Comparison of ENCODE assay signal across 15 mouse cellular contexts in the genomic region with DNA sequence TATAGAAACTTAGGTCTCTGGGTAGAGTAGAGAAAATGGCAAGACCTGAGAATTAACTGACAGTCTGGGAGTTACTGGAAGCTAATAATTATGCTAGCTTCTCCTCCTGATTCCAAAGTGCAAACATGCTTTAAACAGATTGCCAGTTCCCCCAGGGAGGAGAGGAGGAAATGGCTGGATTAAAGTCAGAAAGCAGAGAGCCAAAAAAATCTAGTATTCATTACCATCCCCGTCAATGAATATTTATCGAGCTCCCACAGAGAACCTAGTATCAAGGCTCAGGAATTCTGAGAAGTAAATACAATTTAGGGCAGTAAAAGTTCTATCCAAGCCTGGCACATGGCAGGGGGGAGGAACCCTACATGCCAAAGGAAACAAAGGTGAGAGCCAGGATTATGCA. TPM values are rescaled to one million over a fixed set of nuclear protein-coding genes. Genes with fewer than 3 reads are reported as not detected.
DNase-seq lines count a peak whose midpoint lies in the region; ATAC-seq lines count a peak whose summit lies in the region.
"Had no signal": no experiment of that assay in that cellular context is flagged by ENCODE, and none has a peak within 500 bp of the region (broad histone marks: within the 10 kb centered on the region; RNA-seq: fewer than 3 reads in every experiment).

No protein-coding gene starts in this region.

- ATAC-seq in kidney, embryonic 15.5 days (replicated peaks; ENCODE audit: low FRiP score) = no peak

- H3K36me3 ChIP-seq in kidney, embryonic 15.5 days = no peaks in the 10 kb centered on the region
- H3K36me3 ChIP-seq: liver, embryonic 13.5 days; midbrain, embryonic 12.5 days; neural tube, embryonic 13.5 days had no signal

- no peak overlapping the region for H3K4me2 ChIP-seq in kidney, embryonic 15.5 days
- H3K4me2 ChIP-seq: liver, embryonic 13.5 days; midbrain, embryonic 12.5 days; neural tube, embryonic 13.5 days had no signal

- 29% methylated on average over 2 of the region's 2 CpGs for WGBS in kidney, embryonic 15.5 days

- H3K9ac ChIP-seq in kidney, embryonic 15.5 days = no peak overlapping the region
- H3K9ac ChIP-seq: liver, embryonic 13.5 days; midbrain, embryonic 12.5 days; neural tube, embryonic 13.5 days had no signal

- no peaks in the 10 kb centered on the region for H3K9me3 ChIP-seq in kidney, embryonic 15.5 days (replicated peaks)
- H3K9me3 ChIP-seq: liver, embryonic 13.5 days; midbrain, embryonic 12.5 days; neural tube, embryonic 13.5 days had no signal

- no peak overlapping the region for H3K4me3 ChIP-seq in kidney, embryonic 15.5 days (replicated peaks)
- H3K4me3 ChIP-seq: liver, embryonic 13.5 days; midbrain, embryonic 12.5 days; neural tube, embryonic 13.5 days had no signal

- no peak overlapping the region for H3K27ac ChIP-seq in kidney, embryonic 15.5 days
- H3K27ac ChIP-seq: liver, embryonic 13.5 days; midbrain, embryonic 12.5 days; neural tube, embryonic 13.5 days had no signal

- no peaks in the 10 kb centered on the region for H3K4me1 ChIP-seq in kidney, embryonic 15.5 days
- H3K4me1 ChIP-seq: liver, embryonic 13.5 days; midbrain, embryonic 12.5 days had no signal

- peak; percentile 69 to 74 for DNase-seq in cerebellum, postnatal 10 days
- DNase-seq in cerebellum, adult 8-10 months = no peak
- peak; percentile 10 for DNase-seq in kidney, adult 18-20 months
- peak; percentile 0 for DNase-seq in ZHBTc4 (ENCODE audit: low read depth, low spot score)
- DNase-seq in kidney, postnatal 36 days = peak; percentile 22 to 40
- DNase-seq in ovary, adult 18-20 months (ENCODE audit: low spot score) = no peak
- DNase-seq in adipocyte (ENCODE audit: low spot score) = no peak
- DNase-seq: adrenal gland, postnatal 36 days; cerebellum, adult 11-12 months; liver, embryonic 13.5 days; lung, postnatal 14 days; thymus, adult 18-20 months had no signal

- H3K27me3 ChIP-seq in kidney, embryonic 15.5 days = no peaks in the 10 kb centered on the region
- H3K27me3 ChIP-seq: liver, embryonic 13.5 days; midbrain, embryonic 12.5 days; neural tube, embryonic 13.5 days had no signal

RNA-seq across cellular contexts. Expression of a gene that starts 29.4 kb away (rescaled TPM):
- 0.22 and 0.23 TPM in 2 replicates for polyA plus RNA-seq in kidney, embryonic 15.5 days (2015; fragmentation: Nextera tagmentation; extraction: Ambion mirVana)

Comparison
In these comparisons a context has a peak if more than half of its experiments do, and no peak if none do; other contexts are left out.
1. DNase-seq: peak in cerebellum, postnatal 10 days (2 of 2), kidney, adult 18-20 months (single experiment), ZHBTc4 (single experiment) and kidney, postnatal 36 days (2 of 2); none in cerebellum, adult 8-10 months (single experiment), ovary, adult 18-20 months (single experiment) and adipocyte (single experiment).